Mouse (Mus musculus): ENCODE data around the gene Smcr8. TPM values are rescaled to one million over a fixed set of nuclear protein-coding genes. Genes with fewer than 3 reads are reported as not detected.

Smcr8 gene
- polyA plus RNA-seq, 1 experiment: 16.4 TPM

DNA sequence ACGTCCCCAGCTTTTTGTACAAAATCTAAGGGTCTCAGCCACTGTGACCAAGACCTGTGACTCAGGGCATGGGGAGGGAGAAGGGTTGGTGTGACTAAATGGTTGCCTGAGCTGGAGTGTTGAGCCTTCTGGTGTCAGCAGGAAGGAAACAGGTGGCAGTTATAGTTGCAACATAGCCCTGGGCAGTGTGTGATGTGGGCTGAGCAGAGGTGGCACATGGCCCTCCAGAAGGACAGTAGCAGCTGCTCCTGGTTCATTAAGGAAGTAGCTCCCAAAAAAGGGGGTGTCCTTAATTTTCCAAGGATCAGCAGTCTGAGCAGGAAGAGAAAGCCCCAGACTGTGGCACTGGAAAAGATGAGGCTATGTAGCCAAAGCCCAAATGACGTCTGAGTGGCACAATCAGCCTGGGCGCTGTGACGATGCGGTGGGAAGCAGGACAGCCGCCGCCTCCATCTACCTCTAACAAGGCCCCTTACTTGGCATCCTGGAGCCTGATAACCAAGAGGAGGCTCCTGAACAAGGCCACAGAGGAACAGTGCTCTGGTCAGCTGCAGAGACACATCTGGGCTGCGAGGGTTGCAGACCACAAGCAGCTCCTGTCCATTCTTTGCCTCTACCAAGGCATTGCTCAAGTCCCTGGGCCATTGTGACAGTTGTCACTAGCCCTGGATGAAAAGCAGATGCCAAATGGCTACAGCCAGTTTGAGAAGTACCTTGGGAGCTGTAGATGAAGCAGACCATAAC is 7.0 kb downstream of the Smcr8 start:
- H3K27ac ChIP-seq (ENCODE audit: insufficient read depth, low read length): no peak overlapping the region
- 86% methylated on average over 8 of the region's 8 CpGs for WGBS
- no peaks in the 10 kb centered on the region for H3K27me3 ChIP-seq (ENCODE audit: control insufficient read depth, insufficient read depth, low read length)
- H3K4me1 ChIP-seq (ENCODE audit: control insufficient read depth, insufficient read depth, low read length): peaks cover 25% of the 10 kb centered on the region
- TF ChIP-seq POLR2A (IDR thresholded peaks at IDR 0.05; ENCODE audit: borderline replicate concordance, insufficient read depth, low read length) (no peak), CTCF (IDR thresholded peaks at IDR 0.05; ENCODE audit: borderline replicate concordance, insufficient read depth, low read depth, low read length) (no peak)
- H3K4me3 ChIP-seq (replicated peaks; ENCODE audit: insufficient read depth, low read depth, low read length): no peak overlapping the region
- no peak for DNase-seq

GRCm38 (mm10) chr11:60787595-60787994 is 10.3 kb downstream of the Smcr8 start:
- no peak for DNase-seq
- H3K27ac ChIP-seq (ENCODE audit: insufficient read depth, low read length): no peak overlapping the region
- WGBS: 4% methylated on average over 1 of the region's 1 CpGs

GRCm38 (mm10) chr11:60790472-60790871 is 13.1 kb downstream of the Smcr8 start:
- Histone ChIP-seq H3K27ac (ENCODE audit: insufficient read depth, low read length) (no peak overlapping the region), H3K4me3 (replicated peaks; ENCODE audit: insufficient read depth, low read depth, low read length) (no peak overlapping the region), H3K27me3 (ENCODE audit: control insufficient read depth, insufficient read depth, low read length) (no peaks in the 10 kb centered on the region), H3K4me1 (ENCODE audit: control insufficient read depth, insufficient read depth, low read length) (no peaks in the 10 kb centered on the region)
- 80% methylated on average over 2 of the region's 2 CpGs for WGBS
- TF ChIP-seq POLR2A (IDR thresholded peaks at IDR 0.05; ENCODE audit: borderline replicate concordance, insufficient read depth, low read length): no peak
- TF ChIP-seq CTCF (IDR thresholded peaks at IDR 0.05; ENCODE audit: borderline replicate concordance, insufficient read depth, low read depth, low read length): no peak
- no peak for DNase-seq

More at GRCm38 (mm10) chr11:60787595-60787994, 10.3 kb downstream of the Smcr8 start:
- Histone ChIP-seq H3K27me3 (ENCODE audit: control insufficient read depth, insufficient read depth, low read length) (no peaks in the 10 kb centered on the region), H3K4me1 (ENCODE audit: control insufficient read depth, insufficient read depth, low read length) (peaks cover 6% of the 10 kb centered on the region; the same call in 1 of the 2 replicates), H3K4me3 (replicated peaks; ENCODE audit: insufficient read depth, low read depth, low read length) (no peak overlapping the region)
- TF ChIP-seq POLR2A (IDR thresholded peaks at IDR 0.05; ENCODE audit: borderline replicate concordance, insufficient read depth, low read length) (no peak), CTCF (IDR thresholded peaks at IDR 0.05; ENCODE audit: borderline replicate concordance, insufficient read depth, low read depth, low read length) (no peak)

- H3K27ac ChIP-seq (ENCODE audit: insufficient read depth, low read length): no peak overlapping the region
- DNase-seq: no peak
- H3K4me1 ChIP-seq (ENCODE audit: control insufficient read depth, insufficient read depth, low read length): no peaks in the 10 kb centered on the region
- TF ChIP-seq POLR2A (IDR thresholded peaks at IDR 0.05; ENCODE audit: borderline replicate concordance, insufficient read depth, low read length): no peak
- no peak for TF ChIP-seq CTCF (IDR thresholded peaks at IDR 0.05; ENCODE audit: borderline replicate concordance, insufficient read depth, low read depth, low read length)
- H3K27me3 ChIP-seq (ENCODE audit: control insufficient read depth, insufficient read depth, low read length): no peaks in the 10 kb centered on the region
- WGBS: 91% methylated on average over 11 of the region's 11 CpGs
- H3K4me3 ChIP-seq (replicated peaks; ENCODE audit: insufficient read depth, low read depth, low read length): no peak overlapping the region
These were observed 19.0 kb downstream of the Smcr8 start for GRCm38 (mm10) chr11:60796342-60796741.

GRCm38 (mm10) chr11:60799977-60800376 is 22.7 kb downstream of the Smcr8 start:
- DNase-seq: no peak
- WGBS: 81% methylated on average over 4 of the region's 4 CpGs
- TF ChIP-seq CTCF (IDR thresholded peaks at IDR 0.05; ENCODE audit: borderline replicate concordance, insufficient read depth, low read depth, low read length) (no peak), POLR2A (IDR thresholded peaks at IDR 0.05; ENCODE audit: borderline replicate concordance, insufficient read depth, low read length) (no peak)

GRCm38 (mm10) chr11:60800892-60801291 is 23.6 kb downstream of the Smcr8 start:
- no peaks in the 10 kb centered on the region for H3K27me3 ChIP-seq (ENCODE audit: control insufficient read depth, insufficient read depth, low read length)
- H3K4me3 ChIP-seq (replicated peaks; ENCODE audit: insufficient read depth, low read depth, low read length): no peak overlapping the region
- 93% methylated on average over 1 of the region's 1 CpGs for whole genome bisulfite sequencing
- DNase-seq: no peak
- no peaks in the 10 kb centered on the region for H3K4me1 ChIP-seq (ENCODE audit: control insufficient read depth, insufficient read depth, low read length)
- no peak for TF ChIP-seq CTCF (IDR thresholded peaks at IDR 0.05; ENCODE audit: borderline replicate concordance, insufficient read depth, low read depth, low read length)
- TF ChIP-seq POLR2A (IDR thresholded peaks at IDR 0.05; ENCODE audit: borderline replicate concordance, insufficient read depth, low read length): no peak
- no peak overlapping the region for H3K27ac ChIP-seq (ENCODE audit: insufficient read depth, low read length)

More at GRCm38 (mm10) chr11:60799977-60800376, 22.7 kb downstream of the Smcr8 start:
- H3K27me3 ChIP-seq (ENCODE audit: control insufficient read depth, insufficient read depth, low read length): no peaks in the 10 kb centered on the region
- H3K4me1 ChIP-seq (ENCODE audit: control insufficient read depth, insufficient read depth, low read length): no peaks in the 10 kb centered on the region
- no peak overlapping the region for H3K4me3 ChIP-seq (replicated peaks; ENCODE audit: insufficient read depth, low read depth, low read length)
- no peak overlapping the region for H3K27ac ChIP-seq (ENCODE audit: insufficient read depth, low read length)

DNA sequence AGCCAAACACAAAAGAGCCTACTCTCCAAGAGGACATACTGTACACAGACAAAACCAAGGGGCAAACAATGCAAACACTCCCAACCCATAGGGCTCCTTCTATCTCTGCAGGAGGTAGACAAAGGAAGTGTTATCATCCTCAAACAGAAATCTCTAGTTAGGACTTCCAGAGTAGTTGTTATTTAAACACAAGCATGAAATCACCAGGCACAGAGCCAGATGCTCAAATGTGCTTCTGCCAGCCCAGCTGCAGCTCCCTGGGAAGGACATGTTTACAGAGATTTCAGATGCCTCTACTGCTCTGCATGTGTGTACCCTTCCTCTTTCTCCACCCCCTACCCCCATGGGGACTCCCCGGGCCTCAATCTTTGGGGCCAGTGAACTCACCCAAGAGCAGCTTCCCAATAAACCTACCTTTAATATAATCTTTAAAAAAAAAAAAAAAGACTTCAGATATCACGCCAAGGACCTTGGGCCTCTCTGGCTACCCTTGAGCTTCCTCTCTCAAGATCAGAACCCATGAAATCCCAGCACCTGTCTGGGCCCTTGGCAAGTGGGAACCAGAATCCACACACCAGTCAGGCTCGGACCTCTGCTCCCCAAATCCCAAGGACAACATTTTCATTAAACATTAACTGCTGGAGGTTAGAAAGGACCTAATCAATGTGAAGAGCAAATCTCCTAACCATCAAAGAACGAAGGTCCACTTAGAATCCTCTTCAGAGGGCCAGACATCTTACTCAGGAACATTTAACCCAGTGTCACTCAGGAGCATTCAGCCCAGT is 31.2 kb downstream of the Smcr8 start:
- 48% methylated on average over 4 of the region's 4 CpGs for WGBS
- H3K4me3 ChIP-seq (replicated peaks; ENCODE audit: insufficient read depth, low read depth, low read length): no peak overlapping the region
- H3K27ac ChIP-seq (ENCODE audit: insufficient read depth, low read length): no peak overlapping the region
- no peaks in the 10 kb centered on the region for H3K4me1 ChIP-seq (ENCODE audit: control insufficient read depth, insufficient read depth, low read length)
- no peaks in the 10 kb centered on the region for H3K27me3 ChIP-seq (ENCODE audit: control insufficient read depth, insufficient read depth, low read length)
- no peak for TF ChIP-seq CTCF (IDR thresholded peaks at IDR 0.05; ENCODE audit: borderline replicate concordance, insufficient read depth, low read depth, low read length)
- no peak for TF ChIP-seq POLR2A (IDR thresholded peaks at IDR 0.05; ENCODE audit: borderline replicate concordance, insufficient read depth, low read length)
- no peak for DNase-seq

All from cerebellum, adult 2 months (tissue).